Mouse (Mus musculus) forebrain, embryonic 13.5 days (tissue): ENCODE measurements at regions not wholly inside any gene's neighbourhood (a gene's known extent, or its start where the extent isn't known, plus 50 kb on each side); places are given as distances from the start of the nearest gene placed in this dataset.

Experiments
- ATAC-seq: fragments of 200-750 bp; cut with Nextera tagmentation; 2 replicates; pipeline ENCODE4 v1.8.0; 2017
- H3K27ac ChIP-seq: fragments of 300-500 bp; sonication (generic); 2 replicates; pipeline ENCODE4 v1.5.1; 2015; ENCODE audit warnings: inconsistent platforms, mild to moderate bottlenecking, moderate library complexity
- H3K27me3 ChIP-seq: fragments of 300-500 bp; sonication (generic); 2 replicates; pipeline ENCODE4 v1.6.1; 2015; ENCODE audit warnings: mild to moderate bottlenecking, inconsistent platforms
- H3K36me3 ChIP-seq: fragments of 300-500 bp; sonication (generic); 2 replicates; pipeline ENCODE4 v1.6.1; 2015; ENCODE audit warnings: mild to moderate bottlenecking, inconsistent platforms; ENCODE audit not compliant: poor library complexity, severe bottlenecking
- H3K4me1 ChIP-seq: fragments of 300-500 bp; sonication (generic); 2 replicates; pipeline ENCODE4 v1.6.1; 2015; ENCODE audit warnings: inconsistent platforms
- H3K4me2 ChIP-seq: fragments of 300-500 bp; sonication (generic); 2 replicates; pipeline ENCODE4 v1.6.1; 2015; ENCODE audit warnings: inconsistent platforms, mild to moderate bottlenecking, moderate library complexity
- H3K4me3 ChIP-seq: fragments of 300-500 bp; sonication (generic); 2 replicates; pipeline ENCODE4 v1.5.1; 2015; ENCODE audit warnings: mild to moderate bottlenecking, inconsistent platforms
- H3K9ac ChIP-seq: fragments of 300-500 bp; sonication (generic); 2 replicates; pipeline ENCODE4 v1.6.1; 2015; ENCODE audit warnings: mild to moderate bottlenecking, inconsistent platforms
- H3K9me3 ChIP-seq: fragments of 300-500 bp; sonication (generic); replicated peaks from 2 replicates; pipeline ENCODE4 v1.6.1; 2016; ENCODE audit warnings: inconsistent platforms
- WGBS: fragments of 180-500 bp; shearing (Covaris S2); methylation state at CpG from one replicate; pipeline ENCODE4 v1.1.7; 2015; 5-methylcytosine and 5-hydroxymethylcytosine counted together

DNA sequence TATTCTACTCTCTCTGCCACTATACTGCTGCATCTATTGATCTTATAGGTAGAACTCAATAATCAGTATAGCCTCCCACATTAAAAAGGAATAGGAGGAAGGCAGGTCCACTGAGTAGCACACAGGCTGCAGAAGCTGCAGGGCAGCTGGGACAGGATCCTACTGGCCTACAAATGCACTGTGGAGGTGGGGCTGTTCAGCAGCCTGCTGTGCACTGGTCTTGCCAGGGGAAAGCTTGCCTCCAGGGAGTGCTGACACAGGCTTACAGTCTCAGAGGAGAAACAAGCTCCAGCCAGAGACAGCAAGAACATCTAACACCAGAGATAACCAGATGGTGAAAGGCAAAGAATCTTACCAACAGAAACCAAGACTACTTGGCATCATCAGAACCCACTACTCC, 176.1 kb downstream of the Atp6ap1l start:
- no peaks in the 10 kb centered on the region for H3K4me1 ChIP-seq
- H3K4me2 ChIP-seq, result no peak overlapping the region
- no peak overlapping the region for H3K9ac ChIP-seq
- H3K4me3 ChIP-seq, result no peak overlapping the region
- no peaks in the 10 kb centered on the region for H3K36me3 ChIP-seq
- 0 out of 2 replicates have a peak, but pooled peaks have one; percentile 30 for ATAC-seq
- H3K9me3 ChIP-seq, result no peaks in the 10 kb centered on the region
- no peaks in the 10 kb centered on the region for H3K27me3 ChIP-seq
- no peak overlapping the region for H3K27ac ChIP-seq

GRCm38 (mm10) chr13:90727816-90728215, 177.3 kb downstream of the Atp6ap1l start:
- H3K27ac ChIP-seq, result no peak overlapping the region
- no peaks in the 10 kb centered on the region for H3K27me3 ChIP-seq
- no peaks in the 10 kb centered on the region for H3K9me3 ChIP-seq
- H3K4me2 ChIP-seq, result no peak overlapping the region
- no peak overlapping the region for H3K4me3 ChIP-seq
- H3K9ac ChIP-seq, result no peak overlapping the region
- 87% methylated on average over 4 of the region's 4 CpGs for WGBS
- no peak for ATAC-seq
- H3K4me1 ChIP-seq, result no peaks in the 10 kb centered on the region
- no peaks in the 10 kb centered on the region for H3K36me3 ChIP-seq

GRCm38 (mm10) chr13:90725053-90725827, 179.9 kb downstream of the Atp6ap1l start:
- H3K36me3 ChIP-seq, result no peaks in the 10 kb centered on the region
- no peak overlapping the region for H3K9ac ChIP-seq
- 83% methylated on average over 10 of the region's 10 CpGs for WGBS
- H3K9me3 ChIP-seq, result no peaks in the 10 kb centered on the region
- H3K4me1 ChIP-seq, result no peaks in the 10 kb centered on the region
- H3K27me3 ChIP-seq, result no peaks in the 10 kb centered on the region
- H3K4me3 ChIP-seq, result no peak overlapping the region
- no peak overlapping the region for H3K27ac ChIP-seq
- peak; percentile 47; the same call in 1 of the 2 replicates for ATAC-seq
- H3K4me2 ChIP-seq, result no peak overlapping the region

- no peak overlapping the region for H3K9ac ChIP-seq
Measured at GRCm38 (mm10) chr13:90724598-90724997, 180.6 kb downstream of the Atp6ap1l start.

DNA sequence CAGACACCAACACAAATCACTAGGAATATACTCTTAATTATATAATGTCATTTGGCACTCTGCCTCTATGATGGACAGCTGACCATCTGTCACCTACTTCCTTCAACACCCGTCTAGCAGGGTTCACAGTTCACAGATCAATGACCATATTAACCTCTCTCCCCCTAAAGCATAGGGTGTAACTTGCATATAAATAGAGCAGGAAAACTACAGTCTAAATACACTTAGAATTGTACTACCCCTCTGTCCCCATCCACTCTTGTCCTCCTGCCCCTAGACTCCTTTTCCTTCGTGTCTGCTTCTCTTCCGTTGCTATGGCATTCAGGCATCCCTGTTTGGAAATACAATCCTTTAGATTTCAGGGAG, 181.6 kb downstream of the Atp6ap1l start:
- Histone ChIP-seq H3K9me3 (no peaks in the 10 kb centered on the region), H3K36me3 (no peaks in the 10 kb centered on the region), H3K27ac (no peak overlapping the region), H3K4me3 (no peak overlapping the region), H3K27me3 (no peaks in the 10 kb centered on the region), H3K4me1 (no peaks in the 10 kb centered on the region), H3K4me2 (no peak overlapping the region), H3K9ac (no peak overlapping the region)
- ATAC-seq, result no peak
- 61% methylated on average over 3 of the region's 3 CpGs for WGBS

More at GRCm38 (mm10) chr13:90724598-90724997, 180.6 kb downstream of the Atp6ap1l start:
- WGBS, result 94% methylated on average over 3 of the region's 3 CpGs
- H3K4me1 ChIP-seq, result no peaks in the 10 kb centered on the region
- no peak overlapping the region for H3K4me3 ChIP-seq
- H3K27me3 ChIP-seq, result no peaks in the 10 kb centered on the region
- H3K27ac ChIP-seq, result no peak overlapping the region
- no peaks in the 10 kb centered on the region for H3K36me3 ChIP-seq
- H3K4me2 ChIP-seq, result no peak overlapping the region
- no peaks in the 10 kb centered on the region for H3K9me3 ChIP-seq
- ATAC-seq, result no peak

GRCm38 (mm10) chr13:90722599-90723532, 182.3 kb downstream of the Atp6ap1l start:
- Histone ChIP-seq H3K27me3 (no peaks in the 10 kb centered on the region), H3K4me1 (no peaks in the 10 kb centered on the region), H3K9ac (no peak overlapping the region), H3K9me3 (no peaks in the 10 kb centered on the region), H3K36me3 (no peaks in the 10 kb centered on the region), H3K4me2 (no peak overlapping the region), H3K27ac (no peak overlapping the region), H3K4me3 (no peak overlapping the region)
- WGBS, result 75% methylated on average over 8 of the region's 8 CpGs
- ATAC-seq, result peak; percentile 20; the same call in 1 of the 2 replicates

DNA sequence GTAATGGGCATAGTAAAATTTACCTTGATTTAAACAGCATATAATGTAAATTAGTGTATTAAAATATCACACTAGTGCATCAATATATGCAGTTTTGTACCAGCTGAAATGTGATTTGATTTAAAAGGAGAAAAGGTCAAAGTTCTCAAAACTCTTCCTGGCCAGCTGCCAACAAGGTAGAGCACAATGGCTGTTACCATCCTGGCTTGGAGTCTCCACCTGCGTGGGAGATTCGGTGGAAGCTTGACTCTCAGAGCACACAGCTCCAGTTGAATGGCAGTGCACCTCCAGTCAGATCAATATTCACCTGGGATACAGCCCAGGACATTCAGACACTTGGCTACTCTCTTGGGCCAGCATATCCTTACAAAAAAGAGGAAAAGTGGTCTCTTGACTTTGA, 220.8 kb downstream of the Atp6ap1l start:
- Histone ChIP-seq H3K27me3 (no peaks in the 10 kb centered on the region), H3K4me3 (no peak overlapping the region), H3K4me2 (no peak overlapping the region), H3K9me3 (no peaks in the 10 kb centered on the region), H3K27ac (no peak overlapping the region), H3K36me3 (no peaks in the 10 kb centered on the region), H3K4me1 (peaks cover 6% of the 10 kb centered on the region; the same call in 1 of the 2 replicates), H3K9ac (no peak overlapping the region)
- ATAC-seq, result no peak
- WGBS, result 89% methylated on average over 2 of the region's 2 CpGs

GRCm38 (mm10) chr13:90679162-90680010, 225.8 kb downstream of the Atp6ap1l start:
- Histone ChIP-seq H3K4me1 (peaks cover 6% of the 10 kb centered on the region; the same call in 1 of the 2 replicates), H3K9me3 (no peaks in the 10 kb centered on the region), H3K4me3 (no peak overlapping the region), H3K9ac (no peak overlapping the region), H3K27me3 (no peaks in the 10 kb centered on the region), H3K4me2 (no peak overlapping the region), H3K36me3 (no peaks in the 10 kb centered on the region), H3K27ac (no peak overlapping the region)
- ATAC-seq, result no peak
- 48% methylated on average over 8 of the region's 8 CpGs for WGBS

DNA sequence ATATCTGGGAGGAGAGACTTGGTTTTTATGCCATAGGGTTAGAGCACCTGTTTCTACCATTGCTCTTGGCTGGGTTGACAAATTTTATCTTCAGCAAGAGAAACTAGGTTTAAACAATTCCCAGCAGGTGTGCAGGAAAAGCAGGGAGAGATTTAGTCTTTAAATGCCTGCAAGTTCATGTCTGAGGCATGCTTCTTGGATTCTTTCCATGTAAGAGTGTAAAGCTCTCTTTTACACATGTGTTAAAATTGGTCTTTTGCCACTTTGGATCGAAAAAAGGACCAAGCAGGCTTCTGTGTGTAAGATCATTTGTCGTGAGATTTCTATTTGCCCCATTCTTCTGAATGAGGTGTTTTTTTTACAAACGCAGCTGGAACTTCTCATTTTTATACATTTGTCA, 231.3 kb downstream of the Atp6ap1l start:
- no peak for ATAC-seq
- Histone ChIP-seq H3K4me3 (no peak overlapping the region), H3K36me3 (no peaks in the 10 kb centered on the region), H3K27ac (no peak overlapping the region), H3K4me1 (no peaks in the 10 kb centered on the region), H3K9ac (no peak overlapping the region), H3K4me2 (no peak overlapping the region), H3K9me3 (no peaks in the 10 kb centered on the region), H3K27me3 (no peaks in the 10 kb centered on the region)
- WGBS, result 91% methylated on average over 3 of the region's 3 CpGs

GRCm38 (mm10) chr13:90673079-90673478, 232.1 kb downstream of the Atp6ap1l start:
- Histone ChIP-seq H3K4me1 (no peaks in the 10 kb centered on the region), H3K9ac (no peak overlapping the region), H3K27me3 (no peaks in the 10 kb centered on the region), H3K4me2 (no peak overlapping the region), H3K4me3 (no peak overlapping the region), H3K9me3 (no peaks in the 10 kb centered on the region), H3K27ac (no peak overlapping the region), H3K36me3 (no peaks in the 10 kb centered on the region)
- WGBS, result 92% methylated on average over 1 of the region's 1 CpGs
- no peak for ATAC-seq

DNA sequence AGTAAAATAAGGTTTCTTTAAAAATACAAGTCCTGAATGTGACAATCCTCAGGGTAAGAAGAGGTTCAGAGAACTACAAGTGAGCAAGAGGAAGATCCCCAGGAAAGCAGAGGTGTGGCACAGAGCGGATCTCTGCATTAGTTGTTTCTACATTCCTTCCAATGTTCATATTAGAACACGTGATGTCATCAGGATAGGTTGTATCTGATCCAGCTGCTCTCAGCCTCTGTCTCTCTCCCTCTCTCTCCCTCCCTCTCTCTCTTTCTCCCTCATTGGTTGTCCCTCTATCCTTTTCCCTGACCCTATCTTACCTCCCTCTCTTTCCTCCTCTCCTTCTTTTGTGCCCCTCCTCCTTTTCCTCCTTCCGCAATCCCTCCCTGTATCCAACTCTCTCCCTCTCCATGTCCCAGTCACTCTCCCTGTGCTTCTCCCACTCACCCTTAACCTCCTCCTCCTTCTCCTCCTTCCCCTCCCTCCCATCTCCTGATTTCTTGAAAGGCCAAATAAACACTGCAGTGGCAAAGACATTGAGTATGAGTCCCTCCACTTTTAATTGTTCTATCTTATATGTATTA, 243.5 kb downstream of the Atp6ap1l start:
- Histone ChIP-seq H3K9ac (no peak overlapping the region), H3K27ac (no peak overlapping the region), H3K9me3 (no peaks in the 10 kb centered on the region), H3K27me3 (no peaks in the 10 kb centered on the region), H3K4me3 (no peak overlapping the region), H3K4me2 (no peak overlapping the region), H3K4me1 (no peaks in the 10 kb centered on the region), H3K36me3 (no peaks in the 10 kb centered on the region)
- ATAC-seq, result no peak
- WGBS, result 79% methylated on average over 3 of the region's 3 CpGs
